Mouse (Mus musculus) ES-Bruce4 (cell line): ENCODE results near the gene Kmt5a.

Source experiments
- CTCF ChIP-seq: IDR thresholded peaks from one replicate; pipeline ENCODE4 v1.8.1; 2011; ENCODE audit warnings: low read depth, low read length
- POLR2A ChIP-seq: IDR thresholded peaks from one replicate; pipeline ENCODE4 v1.8.1; 2011; ENCODE audit warnings: low read length; ENCODE audit not compliant: insufficient read depth

DNA sequence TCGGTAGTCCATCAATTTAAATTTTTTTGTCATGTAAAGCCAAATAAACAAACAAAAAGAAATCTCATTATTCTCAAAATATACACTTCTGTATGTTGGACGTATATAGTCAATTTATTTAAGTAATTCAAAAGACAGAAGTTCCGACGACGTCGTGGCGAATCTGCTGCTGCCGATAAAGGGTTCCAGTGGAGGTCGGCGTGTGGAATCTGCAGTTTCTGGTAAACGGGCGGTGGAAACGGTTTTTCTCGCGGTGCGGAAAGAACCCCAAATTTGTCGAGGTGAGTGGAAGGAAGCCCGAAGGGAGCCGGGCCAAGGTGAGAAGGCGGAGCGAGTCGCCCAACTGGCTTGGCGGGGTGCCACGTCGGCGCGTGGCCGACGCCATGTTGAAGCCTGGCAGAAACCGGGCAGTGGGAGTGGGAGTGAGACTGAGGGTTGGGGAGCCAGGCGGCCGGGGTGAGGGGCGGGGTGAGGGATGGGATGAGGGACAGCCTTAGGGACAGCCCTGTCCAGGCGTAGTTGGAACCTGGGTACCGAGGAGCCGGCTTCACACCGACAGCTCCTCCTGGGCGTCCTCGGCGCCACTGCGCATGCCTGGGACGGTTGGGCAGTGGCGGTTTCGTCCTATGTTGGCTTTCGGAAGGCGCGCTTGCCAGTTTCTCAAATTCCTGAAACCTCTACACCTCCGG is 43.4 kb downstream of the Kmt5a start, which contains the start of gene Snrnp35:
- TF ChIP-seq POLR2A (no peak), CTCF (no peak)
